Mouse (Mus musculus): Measurements from ENCODE around the gene Dlg1.

The Dlg1 gene

DNA sequence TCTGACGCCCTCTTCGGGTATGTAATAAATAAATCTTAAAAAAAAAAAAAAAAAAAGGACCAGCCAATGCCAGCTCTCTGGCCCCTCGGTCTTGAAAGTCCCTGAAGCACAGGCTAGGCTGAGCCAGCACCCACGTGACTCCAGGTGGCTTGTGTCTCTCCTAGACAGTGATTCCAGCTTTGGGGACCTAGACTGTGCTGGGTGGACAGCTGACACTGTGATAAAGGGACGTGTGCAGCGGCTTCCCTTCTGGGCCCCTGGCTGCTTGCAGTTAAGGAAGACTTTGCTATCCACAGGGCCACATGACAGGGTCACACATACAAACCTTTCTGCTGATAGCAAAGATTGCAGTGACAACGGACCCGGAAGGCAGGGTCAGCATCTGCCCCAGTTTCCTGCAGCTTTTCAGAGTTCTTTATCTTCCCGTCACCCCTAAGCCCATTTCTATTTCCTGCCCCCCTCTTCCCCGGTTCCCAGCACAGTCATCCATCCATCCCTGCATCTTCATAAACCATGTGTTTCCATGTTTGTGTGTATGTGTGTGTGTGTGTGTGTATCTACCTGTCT, 247.1 kb downstream of the Dlg1 start:
- peak; percentile 22 for DNase-seq

DNA sequence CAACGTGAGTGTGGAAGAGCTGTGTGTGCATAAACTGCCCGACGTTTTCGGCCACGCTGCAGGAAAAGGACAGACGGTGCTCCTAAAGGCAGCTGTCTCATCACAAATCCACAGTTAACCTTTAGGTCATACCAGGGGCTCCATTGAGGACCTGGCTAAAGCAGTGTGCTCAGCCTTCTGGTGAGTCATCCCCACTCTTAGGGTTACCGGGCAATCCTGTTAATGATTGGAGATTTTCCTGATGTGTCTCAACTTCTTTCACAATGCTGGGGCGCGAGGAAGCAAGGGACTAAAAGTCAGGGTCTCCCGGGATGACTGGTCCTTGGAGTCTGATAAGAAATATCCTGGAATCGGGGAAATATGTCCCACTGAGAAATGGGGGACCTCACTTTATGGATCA, 254.5 kb downstream of the Dlg1 start:
- DNase-seq = peak; percentile 27

DNA sequence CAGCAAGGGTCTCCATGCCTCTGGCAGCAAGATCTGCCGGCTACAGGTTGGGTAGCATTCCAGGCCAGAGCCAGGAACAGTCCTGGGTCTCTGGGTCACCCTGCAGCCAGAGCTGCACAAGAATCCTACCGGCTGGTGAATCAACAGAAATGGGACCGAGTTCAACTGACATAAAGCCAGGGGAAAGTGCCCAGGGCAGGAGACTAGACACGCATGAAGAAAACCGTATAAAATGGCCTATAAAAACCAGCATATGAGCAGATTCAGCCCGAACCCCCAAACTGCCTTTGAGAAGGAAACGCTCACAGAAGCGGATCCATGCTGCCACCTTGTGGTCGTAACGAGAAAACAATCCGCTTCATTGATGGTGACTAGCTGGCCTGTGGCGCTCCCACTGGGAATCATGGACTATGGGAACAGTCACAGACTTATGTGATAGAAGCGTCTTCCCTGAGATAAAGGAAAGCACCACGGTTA, 255.0 kb downstream of the Dlg1 start:
- DNase-seq = peak; percentile 86

DNA sequence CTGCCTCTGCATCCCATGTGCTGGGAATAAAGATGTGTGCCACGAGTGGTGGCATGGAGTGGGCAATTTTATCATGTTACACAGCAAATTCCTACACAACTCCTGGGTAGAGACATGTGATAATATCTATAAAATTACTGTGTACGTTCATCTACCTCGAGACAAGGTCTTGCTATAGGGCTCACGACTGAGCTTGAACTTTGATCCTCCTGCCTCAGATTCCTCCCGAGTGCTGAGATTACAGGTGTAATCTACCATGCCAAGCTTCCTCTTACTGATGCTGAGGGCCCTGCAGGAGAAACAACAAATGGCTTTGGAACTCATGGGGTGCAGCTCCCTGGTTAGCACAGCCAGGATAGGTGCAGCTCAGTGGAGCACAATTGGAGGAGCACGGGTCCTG, 261.1 kb downstream of the Dlg1 start:
- DNase-seq = no peak
